Mouse (Mus musculus) intestine, embryonic 14.5 days (tissue): ENCODE measurements at regions not wholly inside any gene's neighbourhood (a gene's known extent, or its start where the extent isn't known, plus 50 kb on each side); places are given as distances from the start of the nearest gene placed in this dataset.

Experiments
- ATAC-seq: fragments of 200-750 bp; cut with Nextera tagmentation; replicated peaks from 2 replicates; pipeline ENCODE4 v1.8.0; 2017; ENCODE audit warnings: low read depth, moderate number of reproducible peaks, moderate TSS enrichment, moderate library complexity; ENCODE audit not compliant: low FRiP score, low TSS enrichment
- DNase-seq: peaks from one replicate; pipeline ENCODE4 v3.0.0-alpha.2; 2018; ENCODE audit warnings: low spot score
- H3K27ac ChIP-seq: fragments of 300-500 bp; sonication (generic); 2 replicates; pipeline ENCODE4 v1.5.1; 2014; ENCODE audit warnings: low read depth, mild to moderate bottlenecking, control low read depth
- H3K27me3 ChIP-seq: fragments of 300-500 bp; sonication (generic); replicated peaks from 2 replicates; pipeline ENCODE4 v1.6.1; 2014; ENCODE audit warnings: low read length, control low read depth; ENCODE audit not compliant: control insufficient read depth, insufficient read depth
- H3K36me3 ChIP-seq: fragments of 300-500 bp; sonication (generic); 2 replicates; pipeline ENCODE4 v1.6.1; 2014; ENCODE audit warnings: low read length, control low read depth; ENCODE audit not compliant: control insufficient read depth, insufficient read depth
- H3K4me1 ChIP-seq: fragments of 300-500 bp; sonication (generic); replicated peaks from 2 replicates; pipeline ENCODE4 v1.6.1; 2014; ENCODE audit warnings: low read length, control low read depth, mixed read lengths; ENCODE audit not compliant: control insufficient read depth, insufficient read depth
- H3K4me2 ChIP-seq: fragments of 300-500 bp; sonication (generic); 2 replicates; pipeline ENCODE4 v1.6.1; 2014; ENCODE audit warnings: low read length
- H3K4me3 ChIP-seq: fragments of 300-500 bp; sonication (generic); 2 replicates; pipeline ENCODE4 v1.5.1; 2014; ENCODE audit warnings: low read depth, low read length, control low read depth, mixed read lengths
- H3K9ac ChIP-seq: fragments of 300-500 bp; sonication (generic); 2 replicates; pipeline ENCODE4 v1.6.1; 2014; ENCODE audit warnings: mild to moderate bottlenecking, low read length
- H3K9me3 ChIP-seq: fragments of 300-500 bp; sonication (generic); 2 replicates; pipeline ENCODE4 v1.6.1; 2016; ENCODE audit warnings: low read length, control low read depth; ENCODE audit not compliant: control insufficient read depth
- WGBS: fragments of 180-500 bp; shearing (Covaris S2); extraction: QIAGEN DNeasy Blood & Tissue Kit; methylation state at CpG from one replicate; pipeline ENCODE4 v1.1.7; 2014; 5-methylcytosine and 5-hydroxymethylcytosine counted together

DNA sequence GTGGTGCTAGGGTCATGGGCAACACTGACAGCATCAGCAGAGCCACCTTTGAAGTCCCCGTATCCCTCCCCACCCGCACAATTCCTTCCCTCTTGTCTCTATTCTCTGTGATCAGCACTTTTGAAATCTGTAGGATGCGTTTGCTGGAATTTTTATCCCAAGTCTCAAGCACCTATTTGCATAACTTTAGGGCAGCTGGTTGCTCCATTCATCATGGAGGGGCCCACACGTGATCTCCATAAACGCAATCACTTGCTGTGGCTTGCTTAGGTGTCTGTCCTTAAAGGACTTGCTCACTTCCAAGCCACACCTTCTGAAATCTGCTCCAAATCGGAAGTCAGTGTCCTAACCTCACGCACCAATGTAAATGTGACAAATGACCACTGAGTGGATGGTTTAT is 80.7 kb upstream of the Mgme1 start:
- 76% methylated on average over 7 of the region's 7 CpGs for WGBS
- H3K9ac ChIP-seq, result no peak overlapping the region
- no peak for DNase-seq

DNA sequence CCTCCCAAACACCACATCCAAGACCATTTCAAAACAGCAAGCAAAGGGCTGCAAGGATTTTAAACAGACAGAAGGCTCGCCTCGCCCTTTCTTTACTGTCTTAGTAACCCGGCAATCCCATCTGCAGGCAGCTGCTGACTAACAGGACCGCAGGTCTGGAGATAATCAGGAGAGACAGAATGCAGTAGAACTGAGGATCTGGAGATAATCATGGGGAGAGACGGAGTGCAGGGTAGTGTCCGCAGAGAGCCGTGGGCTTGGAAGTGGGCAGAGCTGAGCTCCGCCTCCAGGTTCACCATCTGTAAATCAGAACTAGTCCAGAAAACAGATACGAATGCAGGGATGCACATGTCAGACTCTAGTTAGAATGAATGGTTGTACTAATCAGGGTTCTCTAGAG is 79.4 kb upstream of the Mgme1 start:
- no peaks in the 10 kb centered on the region for H3K27me3 ChIP-seq
- no peak overlapping the region for H3K9ac ChIP-seq
- WGBS, result 28% methylated on average over 9 of the region's 9 CpGs
- 0 out of 2 replicates have a peak overlapping the region, but pooled peaks have one; percentile 13 for H3K27ac ChIP-seq
- ATAC-seq, result peak; percentile 50; the same call in 1 of the 2 replicates
- DNase-seq, result no peak
- no peaks in the 10 kb centered on the region for H3K9me3 ChIP-seq
- H3K36me3 ChIP-seq, result no peaks in the 10 kb centered on the region
- H3K4me3 ChIP-seq, result no peak overlapping the region
- peaks cover 10% of the 10 kb centered on the region; the same call in 1 of the 2 replicates for H3K4me1 ChIP-seq
- 0 out of 2 replicates have a peak overlapping the region, but pooled peaks have one; percentile 2 for H3K4me2 ChIP-seq

More for the DNA sequence above, 80.7 kb upstream of the Mgme1 start:
- no peaks in the 10 kb centered on the region for H3K9me3 ChIP-seq
- no peaks in the 10 kb centered on the region for H3K27me3 ChIP-seq
- H3K4me1 ChIP-seq, result peaks cover 10% of the 10 kb centered on the region; the same call in 1 of the 2 replicates
- no peak overlapping the region for H3K4me2 ChIP-seq
- H3K36me3 ChIP-seq, result no peaks in the 10 kb centered on the region
- ATAC-seq, result no peak
- H3K4me3 ChIP-seq, result no peak overlapping the region
- H3K27ac ChIP-seq, result no peak overlapping the region

DNA sequence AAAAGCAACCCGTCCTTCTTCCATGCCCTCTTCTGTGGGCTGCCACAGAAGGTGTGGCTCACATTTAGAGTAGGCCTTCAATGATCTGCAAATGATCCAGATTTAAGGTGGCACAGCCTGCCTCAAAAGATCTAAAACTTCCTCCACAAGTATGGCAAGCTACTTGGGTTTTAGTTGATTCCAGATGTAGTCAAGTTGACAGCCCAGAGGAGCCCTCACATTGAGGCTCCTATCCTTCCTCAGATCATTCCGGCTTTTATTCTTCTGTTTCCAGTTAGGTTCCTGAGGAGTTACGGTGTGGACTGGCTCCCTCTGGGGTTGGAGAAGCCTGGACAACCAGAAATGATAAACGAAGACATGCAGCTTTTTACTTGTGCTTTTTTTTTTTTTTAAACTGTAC is 78.8 kb upstream of the Mgme1 start:
- no peak for ATAC-seq
- 66% methylated on average over 4 of the region's 4 CpGs for WGBS
- Histone ChIP-seq H3K9ac (no peak overlapping the region), H3K27ac (no peak overlapping the region), H3K4me2 (no peak overlapping the region), H3K4me3 (no peak overlapping the region), H3K36me3 (no peaks in the 10 kb centered on the region), H3K4me1 (peaks cover 10% of the 10 kb centered on the region; the same call in 1 of the 2 replicates), H3K27me3 (no peaks in the 10 kb centered on the region), H3K9me3 (no peaks in the 10 kb centered on the region)
- DNase-seq, result no peak

DNA sequence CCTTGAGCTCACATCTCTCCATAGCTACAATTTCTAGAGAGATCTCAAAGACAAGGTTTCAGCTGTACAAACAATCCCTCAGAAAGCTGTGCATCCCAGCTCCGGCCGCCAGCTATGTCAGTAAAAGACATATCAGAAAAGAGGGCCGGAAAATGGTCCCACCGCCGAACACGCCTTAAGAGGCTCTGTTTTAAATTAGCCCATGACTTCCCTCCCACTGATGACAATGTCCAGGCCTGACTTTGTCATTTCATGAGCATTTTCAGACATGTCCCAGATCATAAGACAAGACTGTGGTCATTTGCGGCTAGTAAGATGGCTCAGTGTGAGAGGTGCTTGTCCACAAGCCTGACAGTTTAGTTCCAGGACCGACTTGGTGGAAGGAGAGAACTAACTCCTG is 78.0 kb upstream of the Mgme1 start:
- Histone ChIP-seq H3K4me3 (no peak overlapping the region), H3K4me1 (peaks cover 10% of the 10 kb centered on the region; the same call in 1 of the 2 replicates), H3K27me3 (no peaks in the 10 kb centered on the region), H3K36me3 (no peaks in the 10 kb centered on the region), H3K27ac (no peak overlapping the region), H3K9ac (no peak overlapping the region), H3K4me2 (no peak overlapping the region), H3K9me3 (no peaks in the 10 kb centered on the region)
- ATAC-seq, result no peak
- 44% methylated on average over 8 of the region's 8 CpGs for WGBS
- no peak for DNase-seq

DNA sequence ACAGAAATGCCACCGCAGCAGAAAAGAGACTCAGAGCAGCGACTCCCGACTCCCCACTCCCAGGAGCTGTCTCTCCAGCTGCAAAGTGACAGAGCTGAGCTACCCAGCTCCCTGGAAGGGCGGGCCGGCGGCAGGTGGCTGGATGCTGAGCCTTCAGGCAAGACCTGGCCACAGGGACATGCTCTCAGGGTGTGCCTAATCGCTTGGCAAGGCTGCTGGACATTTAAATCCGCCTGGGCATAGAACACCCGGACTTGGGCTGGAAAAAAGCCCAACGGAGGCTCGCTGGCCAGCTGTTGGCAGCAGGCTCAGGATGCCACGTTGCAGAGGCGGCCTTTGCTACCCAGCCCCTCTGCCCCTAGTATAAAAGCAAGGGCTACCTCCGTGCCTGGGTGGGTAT is 74.6 kb upstream of the Mgme1 start:
- DNase-seq (no peak), ATAC-seq (no peak)
- H3K4me2 ChIP-seq, result no peak overlapping the region
- no peak overlapping the region for H3K4me3 ChIP-seq
- H3K36me3 ChIP-seq, result no peaks in the 10 kb centered on the region
- H3K27ac ChIP-seq, result no peak overlapping the region
- peaks cover 3% of the 10 kb centered on the region; the same call in 1 of the 2 replicates for H3K9me3 ChIP-seq
- H3K9ac ChIP-seq, result no peak overlapping the region
- H3K4me1 ChIP-seq, result peaks cover 2% of the 10 kb centered on the region; the same call in 1 of the 2 replicates
- H3K27me3 ChIP-seq, result no peaks in the 10 kb centered on the region
- WGBS, result 59% methylated on average over 14 of the region's 14 CpGs

DNA sequence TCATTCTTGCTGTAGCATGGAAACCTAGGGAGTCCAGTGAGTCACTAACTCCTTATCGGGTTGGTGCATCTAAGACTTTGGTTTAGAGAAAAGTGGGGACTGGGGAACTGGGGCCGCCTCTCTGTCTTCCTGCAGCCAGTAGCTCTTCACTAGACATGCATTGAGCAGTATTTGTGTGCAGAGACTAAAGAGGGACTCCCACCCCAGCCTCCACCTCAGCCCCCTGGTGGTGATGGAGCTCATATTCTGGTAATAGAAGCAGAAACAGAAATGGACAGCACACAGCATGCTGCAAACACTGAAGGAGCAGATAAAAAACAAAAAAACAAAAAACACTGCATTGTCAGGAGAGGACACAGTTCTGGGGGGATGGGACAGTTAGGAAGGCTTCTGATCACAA is 73.3 kb upstream of the Mgme1 start:
- Histone ChIP-seq H3K27ac (no peak overlapping the region), H3K27me3 (no peaks in the 10 kb centered on the region), H3K9ac (no peak overlapping the region), H3K4me1 (peaks cover 3% of the 10 kb centered on the region), H3K9me3 (peaks cover 3% of the 10 kb centered on the region; the same call in 1 of the 2 replicates), H3K4me3 (no peak overlapping the region), H3K4me2 (no peak overlapping the region), H3K36me3 (no peaks in the 10 kb centered on the region)
- DNase-seq (no peak), ATAC-seq (no peak)
- WGBS, result 72% methylated on average over 2 of the region's 2 CpGs

DNA sequence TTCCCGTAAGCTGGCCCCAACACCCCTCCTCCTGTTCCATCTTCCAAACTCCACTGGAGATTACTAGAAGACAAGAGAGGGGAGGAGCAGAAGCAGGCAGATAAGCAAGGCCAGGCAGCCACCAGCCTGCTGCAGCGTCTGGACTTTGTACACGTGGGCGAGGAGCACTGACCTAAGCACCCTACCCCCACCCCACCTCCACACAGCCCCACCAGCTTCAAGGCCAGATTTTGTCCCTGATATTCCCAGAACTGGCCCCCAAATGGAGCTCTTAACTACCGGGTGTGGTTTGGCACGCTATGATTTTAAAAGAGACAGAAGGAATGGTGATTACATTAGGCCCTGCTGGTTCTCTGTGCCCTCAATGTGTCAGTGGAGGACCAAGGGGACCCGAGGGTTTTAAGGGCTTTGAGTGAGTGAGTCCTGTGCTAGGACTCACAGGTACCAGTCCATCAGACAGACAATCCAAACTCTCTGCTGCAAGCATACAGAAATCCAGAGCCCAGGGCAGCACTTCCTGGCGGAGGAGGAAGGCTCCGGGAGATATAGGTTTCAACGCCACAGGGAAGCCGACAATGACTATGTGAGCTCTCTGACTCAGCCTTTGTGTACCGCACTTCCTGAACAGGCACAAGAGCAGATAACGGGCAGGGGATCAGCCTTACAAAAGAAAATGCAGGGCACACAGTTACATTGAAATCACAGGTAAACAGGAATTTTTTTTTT is 72.0 kb upstream of the Mgme1 start:
- DNase-seq, result peak; percentile 75
- peak; percentile 79 for ATAC-seq
- 27% methylated on average over 13 of the region's 13 CpGs for WGBS

More for the DNA sequence above, 72.0 kb upstream of the Mgme1 start:
- peaks cover 10% of the 10 kb centered on the region for H3K4me1 ChIP-seq
- H3K9ac ChIP-seq, result no peak overlapping the region
- no peak overlapping the region for H3K4me3 ChIP-seq
- peak overlapping the region; percentile 80 for H3K27ac ChIP-seq
- no peaks in the 10 kb centered on the region for H3K27me3 ChIP-seq
- H3K4me2 ChIP-seq, result peak overlapping the region; percentile 1; the same call in 1 of the 2 replicates
- peaks cover 3% of the 10 kb centered on the region; the same call in 1 of the 2 replicates for H3K9me3 ChIP-seq
- no peaks in the 10 kb centered on the region for H3K36me3 ChIP-seq
